Mouse (Mus musculus) stomach, postnatal 0 days (tissue): ENCODE results near the gene Wfdc6a. TPM values are rescaled to one million over a fixed set of nuclear protein-coding genes. Genes with fewer than 3 reads are reported as not detected.

Experiments
- ATAC-seq: fragments of 200-750 bp; cut with Nextera tagmentation; 2 replicates; pipeline ENCODE4 v1.8.0; 2017; ENCODE audit not compliant: low FRiP score, low TSS enrichment
- DNase-seq: peaks from one replicate; pipeline ENCODE4 v3.0.0-alpha.2; 2016; ENCODE audit warnings: low spot score
- H3K27ac ChIP-seq: fragments of 300-500 bp; sonication (generic); replicated peaks from 2 replicates; pipeline ENCODE4 v1.5.1; 2014; ENCODE audit warnings: mild to moderate bottlenecking, control low read depth
- H3K27me3 ChIP-seq: fragments of 300-500 bp; sonication (generic); 2 replicates; pipeline ENCODE4 v1.6.1; 2014; ENCODE audit warnings: low read length; ENCODE audit not compliant: control insufficient read depth, insufficient read depth
- H3K36me3 ChIP-seq: fragments of 300-500 bp; sonication (generic); 2 replicates; pipeline ENCODE4 v1.6.1; 2014; ENCODE audit warnings: low read length, mixed read lengths; ENCODE audit not compliant: control insufficient read depth, insufficient read depth
- H3K4me1 ChIP-seq: fragments of 300-500 bp; sonication (generic); replicated peaks from 2 replicates; pipeline ENCODE4 v1.6.1; 2014; ENCODE audit warnings: antibody characterized with exemption; ENCODE audit not compliant: control insufficient read depth, insufficient read depth
- H3K4me2 ChIP-seq: fragments of 300-500 bp; sonication (generic); replicated peaks from 2 replicates; pipeline ENCODE4 v1.6.1; 2014; ENCODE audit warnings: low read depth, mild to moderate bottlenecking, control low read depth, moderate library complexity
- H3K4me3 ChIP-seq: fragments of 300-500 bp; sonication (generic); 2 replicates; pipeline ENCODE4 v1.5.1; 2014; ENCODE audit warnings: low read depth, low read length, control low read depth
- H3K9ac ChIP-seq: fragments of 300-500 bp; sonication (generic); 2 replicates; pipeline ENCODE4 v1.6.1; 2014; ENCODE audit warnings: mild to moderate bottlenecking, low read length, control low read depth, mixed read lengths
- H3K9me3 ChIP-seq: fragments of 300-500 bp; sonication (generic); 2 replicates; pipeline ENCODE4 v1.6.1; 2016; ENCODE audit warnings: low read length; ENCODE audit not compliant: control insufficient read depth
- CTCF ChIP-seq: IDR thresholded peaks from 2 replicates; pipeline ENCODE4 v1.5.1; 2016; ENCODE audit warnings: antibody characterized with exemption, low read depth, mild to moderate bottlenecking, moderate library complexity
- EP300 ChIP-seq: optimal IDR thresholded peaks from 2 replicates; pipeline ENCODE3; 2016; ENCODE audit warnings: antibody characterized with exemption
- WGBS: fragments of 180-500 bp; shearing (Covaris S2); extraction: QIAGEN DNeasy Blood & Tissue Kit; methylation state at CpG from one replicate; pipeline ENCODE4 v1.1.7; 2014; 5-methylcytosine and 5-hydroxymethylcytosine counted together
- polyA plus RNA-seq: library from polyadenylated mRNA; unstranded; fragments of >200 nt; fragmentation: Nextera tagmentation; extraction: Ambion mirVana; gene quantifications from 2 replicates; pipeline ENCODE4 v1.2.1, GENCODE M21; 2015

Wfdc6a gene
- polyA plus RNA-seq, 1 experiment from 2014 or later = 0.75 TPM

DNA sequence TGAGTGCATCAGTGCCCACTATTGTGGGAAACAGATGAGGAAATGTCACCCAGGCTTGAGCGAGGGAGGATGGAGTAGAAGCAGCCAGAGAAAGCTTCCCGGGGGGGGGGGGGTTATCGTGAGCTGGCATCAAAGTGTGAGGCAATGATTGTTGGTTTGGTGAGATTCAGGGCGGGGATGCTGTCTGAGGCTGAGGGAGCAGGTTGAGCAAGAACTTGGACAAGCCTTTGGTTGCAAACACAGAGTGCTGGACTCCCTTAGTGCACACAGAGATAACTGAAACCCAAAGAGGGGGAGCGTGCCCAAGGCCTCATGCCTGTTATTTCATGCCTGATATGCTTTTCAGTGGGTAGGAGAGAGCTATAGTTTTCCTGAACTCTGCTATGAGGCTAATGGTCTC lies 17.8 kb downstream of the Wfdc6a start:
- no peaks in the 10 kb centered on the region for H3K27me3 ChIP-seq
- no peaks in the 10 kb centered on the region for H3K9me3 ChIP-seq
- no peak overlapping the region for H3K9ac ChIP-seq
- H3K27ac ChIP-seq = no peak overlapping the region
- WGBS = 74% methylated on average over 5 of the region's 5 CpGs
- DNase-seq (no peak), ATAC-seq (no peak)
- no peak overlapping the region for H3K4me2 ChIP-seq
- H3K4me1 ChIP-seq = 0 out of 2 replicates have a peak, but pooled peaks cover 4% of the 10 kb centered on the region
- TF ChIP-seq CTCF (no peak), EP300 (no peak)
- no peaks in the 10 kb centered on the region for H3K36me3 ChIP-seq
- H3K4me3 ChIP-seq = no peak overlapping the region

GRCm38 (mm10) chr2:164566997-164567396 lies 18.2 kb downstream of the Wfdc6a start:
- ATAC-seq (no peak), DNase-seq (no peak)
- peak; percentile 55 for TF ChIP-seq CTCF
- TF ChIP-seq EP300 = no peak
- Histone ChIP-seq H3K4me1 (0 out of 2 replicates have a peak, but pooled peaks cover 4% of the 10 kb centered on the region), H3K4me2 (no peak overlapping the region), H3K36me3 (no peaks in the 10 kb centered on the region), H3K9ac (no peak overlapping the region), H3K4me3 (no peak overlapping the region), H3K9me3 (no peaks in the 10 kb centered on the region), H3K27ac (no peak overlapping the region), H3K27me3 (no peaks in the 10 kb centered on the region)
- WGBS = 91% methylated on average over 2 of the region's 2 CpGs

- no peak overlapping the region for H3K9ac ChIP-seq
- H3K4me2 ChIP-seq = peak overlapping the region; percentile 81; the same call in 1 of the 2 replicates
- no peaks in the 10 kb centered on the region for H3K36me3 ChIP-seq
- no peak overlapping the region for H3K4me3 ChIP-seq
- TF ChIP-seq EP300 (no peak), CTCF (no peak)
- H3K9me3 ChIP-seq = no peaks in the 10 kb centered on the region
- 71% methylated on average over 5 of the region's 5 CpGs for WGBS
- no peak overlapping the region for H3K27ac ChIP-seq
- no peak for ATAC-seq
- H3K4me1 ChIP-seq = 0 out of 2 replicates have a peak, but pooled peaks cover 4% of the 10 kb centered on the region
- no peak for DNase-seq
- H3K27me3 ChIP-seq = no peaks in the 10 kb centered on the region
These were observed 20.9 kb downstream of the Wfdc6a start for GRCm38 (mm10) chr2:164564346-164564745.

DNA sequence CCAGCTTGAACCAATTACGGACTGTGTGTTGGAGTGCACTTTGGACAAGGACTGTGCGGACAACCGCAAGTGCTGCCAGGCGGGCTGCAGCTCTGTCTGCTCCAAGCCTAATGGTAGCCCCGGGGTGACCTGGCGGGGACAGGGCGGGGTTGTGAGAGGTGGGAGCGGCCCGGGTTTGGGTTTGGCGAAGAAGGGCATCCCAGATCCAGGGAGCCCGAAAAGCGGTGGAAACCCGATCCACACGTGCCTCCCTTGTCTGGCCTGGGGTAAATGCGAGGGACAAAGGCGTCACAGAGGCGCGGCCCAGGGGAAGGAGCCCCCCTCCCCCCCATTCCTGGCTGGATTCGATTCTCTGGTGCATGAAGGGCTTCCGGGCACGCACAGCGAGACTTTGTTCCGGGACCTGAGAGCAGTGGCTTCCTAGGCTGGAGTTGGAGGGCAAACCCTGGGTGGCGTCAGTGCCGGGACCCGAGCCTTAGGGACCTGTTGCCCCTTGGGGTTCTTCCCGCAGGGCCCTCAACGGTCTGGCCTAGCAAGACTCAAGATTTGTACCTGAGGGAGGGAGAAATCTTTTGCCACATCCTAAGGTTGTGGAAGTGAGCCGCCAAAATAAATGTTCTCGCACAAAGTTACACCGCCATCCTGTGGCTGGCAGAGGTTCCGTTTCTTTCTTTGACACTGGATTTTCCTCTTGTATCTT lies 21.8 kb downstream of the Wfdc6a start:
- H3K27ac ChIP-seq = peak overlapping the region; percentile 78
- peak overlapping the region; percentile 41 for H3K4me3 ChIP-seq
- peak overlapping the region; percentile 81 for H3K4me2 ChIP-seq
- 1% methylated on average over 29 of the region's 32 CpGs for WGBS
- no peaks in the 10 kb centered on the region for H3K27me3 ChIP-seq
- ATAC-seq (peak; percentile 53), DNase-seq (peak; percentile 76)
- TF ChIP-seq EP300 = no peak
- peak; percentile 86 for TF ChIP-seq CTCF
- peak overlapping the region; percentile 69 for H3K9ac ChIP-seq
- no peaks in the 10 kb centered on the region for H3K9me3 ChIP-seq
- H3K36me3 ChIP-seq = no peaks in the 10 kb centered on the region
- H3K4me1 ChIP-seq = 0 out of 2 replicates have a peak, but pooled peaks cover 4% of the 10 kb centered on the region

DNA sequence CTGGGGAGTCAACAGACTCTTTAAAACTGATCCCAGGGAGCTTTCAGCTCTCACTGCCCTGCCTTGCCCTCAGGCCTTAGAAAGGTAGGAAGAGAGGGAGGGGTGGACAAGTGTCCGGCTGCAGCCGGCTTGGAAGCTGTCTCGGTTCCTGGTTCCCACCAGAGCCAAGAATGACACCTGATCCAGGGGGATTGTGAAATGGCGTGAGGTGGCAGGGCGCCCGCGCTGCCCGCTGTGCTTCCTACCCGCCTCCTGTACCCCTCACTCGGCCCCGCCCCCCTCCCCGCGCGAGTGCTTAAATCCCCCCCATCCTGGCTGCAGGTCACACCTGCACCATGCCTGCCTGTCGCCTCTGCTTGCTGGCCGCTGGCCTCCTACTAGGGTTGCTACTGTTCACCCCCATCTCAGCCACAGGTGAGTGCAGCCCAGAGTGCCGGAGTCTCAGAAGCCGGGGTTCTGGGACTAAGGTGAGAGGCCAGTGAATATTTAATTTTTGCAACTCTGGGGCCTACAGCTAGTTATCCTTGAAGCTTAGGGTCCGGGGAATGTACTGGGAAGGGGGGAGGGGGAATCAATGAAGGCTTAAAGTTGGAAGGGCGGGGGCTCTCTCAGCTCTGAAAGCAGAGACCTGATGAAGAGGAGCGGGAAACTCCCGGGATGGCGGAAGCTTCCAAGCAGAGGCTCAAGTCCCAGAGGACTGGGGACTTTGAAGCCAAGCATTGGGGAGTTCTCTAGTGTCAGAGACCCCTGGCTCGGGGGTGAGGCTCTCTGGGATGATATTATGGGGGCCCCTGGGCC lies 22.7 kb downstream of the Wfdc6a start, which contains the start of gene Wfdc2:
Wfdc2 (plus strand) TSS at position 23 of the 798 bp plus-strand sequence.
- H3K4me1 ChIP-seq = 0 out of 2 replicates have a peak, but pooled peaks cover 4% of the 10 kb centered on the region
- ATAC-seq = peak; percentile 29
- no peaks in the 10 kb centered on the region for H3K36me3 ChIP-seq
- H3K4me3 ChIP-seq = peak within 1 kb of the TSS; percentile 41
- WGBS = 14% methylated on average over 24 of the region's 24 CpGs
- no peaks in the 10 kb centered on the region for H3K27me3 ChIP-seq
- H3K4me2 ChIP-seq = peak within 1 kb of the TSS; percentile 81
- no peaks in the 10 kb centered on the region for H3K9me3 ChIP-seq
- DNase-seq = peak; percentile 65
- peak within 1 kb of the TSS; percentile 78 for H3K27ac ChIP-seq
- peak within 1 kb of the TSS; percentile 69 for H3K9ac ChIP-seq
- no peak for TF ChIP-seq EP300
- TF ChIP-seq CTCF = no peak
